Mouse (Mus musculus) myocyte (in vitro differentiated cells): ENCODE results near the gene Rnf157.

Experiments used
- MAX ChIP-seq: IDR thresholded peaks from one replicate; pipeline ENCODE4 v1.6.1; 2011; ENCODE audit warnings: low read depth, mild to moderate bottlenecking, control low read depth
- POLR2A ChIP-seq: IDR thresholded peaks from one replicate; pipeline ENCODE4 v1.6.1; 2011; ENCODE audit warnings: low read depth, mild to moderate bottlenecking, control low read depth, moderate library complexity; ENCODE audit not compliant: insufficient read length
- POLR2AphosphoS2 ChIP-seq: IDR thresholded peaks from one replicate; pipeline ENCODE4 v1.6.1; 2011; ENCODE audit warnings: low read depth, control low read depth; ENCODE audit not compliant: insufficient read length
- TCF12 ChIP-seq: IDR thresholded peaks from one replicate; pipeline ENCODE4 v1.6.1; 2011; ENCODE audit warnings: mild to moderate bottlenecking, control low read depth; ENCODE audit not compliant: poor library complexity, insufficient read depth, severe bottlenecking
- USF1 ChIP-seq: IDR thresholded peaks from one replicate; pipeline ENCODE4 v1.6.1; 2011; ENCODE audit warnings: low read depth, mild to moderate bottlenecking, control low read depth, moderate library complexity

DNA sequence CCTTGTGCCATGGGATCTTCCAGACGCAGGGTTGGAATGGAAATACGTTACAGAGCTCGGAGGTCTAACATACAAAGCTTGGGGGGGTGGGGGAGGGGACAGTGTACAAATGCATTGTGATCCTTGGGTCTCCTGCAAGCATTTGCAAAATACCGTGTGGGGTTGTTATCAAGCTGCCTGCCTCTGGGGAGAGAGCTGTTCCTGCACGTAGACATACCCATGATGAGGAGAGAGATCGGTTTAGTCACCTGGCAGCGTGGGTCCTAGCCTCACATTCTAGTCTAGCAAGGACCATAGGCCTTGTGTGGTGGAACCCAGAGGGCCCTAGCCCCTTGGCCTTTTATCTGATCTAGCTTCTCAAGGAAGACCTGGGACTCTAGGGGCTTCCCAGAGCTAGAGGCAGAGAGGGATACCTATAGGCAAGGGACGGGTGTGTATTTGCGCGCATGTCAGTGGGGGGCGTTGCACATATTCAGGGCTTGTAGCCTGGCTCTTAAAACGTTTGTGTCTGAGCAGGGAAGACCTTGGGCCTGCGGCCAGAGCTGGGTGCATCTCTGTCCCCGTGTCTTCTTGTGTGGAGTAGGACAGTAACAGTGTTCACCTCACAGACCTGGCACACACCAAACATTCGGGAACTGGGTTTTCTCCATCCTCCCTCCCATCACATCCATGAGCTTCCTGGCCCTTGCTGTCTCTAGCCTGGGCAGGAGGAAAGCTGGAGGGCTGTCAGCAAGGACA, 29.5 kb upstream of the Rnf157 start:
- no peak for TF ChIP-seq POLR2AphosphoS2
- no peak for TF ChIP-seq TCF12
- no peak for TF ChIP-seq MAX
- no peak for TF ChIP-seq POLR2A
- no peak for TF ChIP-seq USF1
